Mouse (Mus musculus): Measurements from ENCODE around the gene Map4k4.

GRCm38 (mm10) chr1:40046600-40046999 lies 145.9 kb downstream of the Map4k4 start:
- no peak for TF ChIP-seq GATA1 (IDR thresholded peaks at IDR 0.05; ENCODE audit: borderline replicate concordance, low read length)
- TF ChIP-seq FLI1 (IDR thresholded peaks at IDR 0.05; ENCODE audit: low read length): no peak

Data from megakaryocyte, embryonic 14.5 days (primary cell).